13 mouse cellular contexts compared by ENCODE assay signal in genomic region chr14:47756411-47757065, GRCm38 (mm10).
A peak's percentile ranks its signal among the peaks of the same experiment; 100 is the strongest.
DNase-seq lines count a peak whose midpoint lies in the region; ATAC-seq lines count a peak whose summit lies in the region.
"Had no signal": no experiment of that assay in that cellular context is flagged by ENCODE, and none has a peak within 500 bp of the region (broad histone marks: within the 10 kb centered on the region; RNA-seq: fewer than 3 reads in every experiment).

No protein-coding gene starts in this region.

- no peak overlapping the region for H3K4me2 ChIP-seq in heart, embryonic 12.5 days
- no peak overlapping the region for H3K4me2 ChIP-seq in midbrain, embryonic 16.5 days (ENCODE audit: low read length)
- H3K4me2 ChIP-seq: intestine, embryonic 15.5 days had no signal

- peak; percentile 97 for DNase-seq in heart, adult 11 months
- DNase-seq in lung, postnatal 10 days, result peak; percentile 40
- no peak for DNase-seq in lung, postnatal 4 days
- DNase-seq in gastrocnemius, adult 18-20 months (ENCODE audit: low spot score), result peak; percentile 79
- DNase-seq in heart, postnatal 4 days, result peak; percentile 28
- DNase-seq in spleen, postnatal 10 days (ENCODE audit: low spot score in 2 of 2), result no peak
- DNase-seq: cerebellum, adult 11-12 months; layer of hippocampus, adult 9-11 months had no signal

- no peak overlapping the region for H3K27ac ChIP-seq in heart, embryonic 12.5 days (ENCODE audit: poor library complexity, severe bottlenecking)
- no peak overlapping the region for H3K27ac ChIP-seq in midbrain, embryonic 16.5 days (ENCODE audit: low read length)
- H3K27ac ChIP-seq: intestine, embryonic 15.5 days; stomach, postnatal 0 days had no signal

- no peak for ATAC-seq in heart, embryonic 12.5 days (ENCODE audit: insufficient number of reproducible peaks, low FRiP score)
- ATAC-seq in midbrain, embryonic 16.5 days, result no peak
- ATAC-seq: intestine, embryonic 15.5 days had no signal

- H3K4me1 ChIP-seq in heart, embryonic 12.5 days (replicated peaks), result no peaks in the 10 kb centered on the region
- no peaks in the 10 kb centered on the region for H3K4me1 ChIP-seq in midbrain, embryonic 16.5 days (ENCODE audit: control insufficient read depth, insufficient read depth, low read length)
- H3K4me1 ChIP-seq: intestine, embryonic 15.5 days had no signal

- H3K9ac ChIP-seq in heart, embryonic 12.5 days, result no peak overlapping the region
- H3K9ac ChIP-seq in midbrain, embryonic 16.5 days (ENCODE audit: low read depth, low read length), result no peak overlapping the region
- H3K9ac ChIP-seq: intestine, embryonic 15.5 days had no signal

- H3K4me3 ChIP-seq in heart, embryonic 12.5 days, result no peak overlapping the region
- H3K4me3 ChIP-seq in midbrain, embryonic 16.5 days (ENCODE audit: low read depth, low read length), result no peak overlapping the region
- H3K4me3 ChIP-seq: erythroblast, embryonic 14.5 days; intestine, embryonic 15.5 days had no signal

- WGBS in heart, embryonic 12.5 days, result 82% methylated on average over 9 of the region's 9 CpGs
- WGBS in midbrain, embryonic 16.5 days, result 79% methylated on average over 9 of the region's 9 CpGs

- H3K27me3 ChIP-seq in heart, embryonic 12.5 days (replicated peaks), result no peaks in the 10 kb centered on the region
- H3K27me3 ChIP-seq in midbrain, embryonic 16.5 days (ENCODE audit: control insufficient read depth, insufficient read depth, low read depth, low read length), result no peaks in the 10 kb centered on the region
- H3K27me3 ChIP-seq: intestine, embryonic 15.5 days had no signal

- H3K36me3 ChIP-seq in heart, embryonic 12.5 days, result no peaks in the 10 kb centered on the region
- H3K36me3 ChIP-seq in midbrain, embryonic 16.5 days (ENCODE audit: control insufficient read depth, insufficient read depth, low read length), result no peaks in the 10 kb centered on the region
- H3K36me3 ChIP-seq: intestine, embryonic 15.5 days had no signal

- no peaks in the 10 kb centered on the region for H3K9me3 ChIP-seq in heart, embryonic 12.5 days (replicated peaks)
- H3K9me3 ChIP-seq in midbrain, embryonic 16.5 days (replicated peaks; ENCODE audit: control insufficient read depth, low read length, poor library complexity, severe bottlenecking), result no peaks in the 10 kb centered on the region
- H3K9me3 ChIP-seq: intestine, embryonic 15.5 days had no signal

Comparison
In these comparisons a context has a peak if more than half of its experiments do, and no peak if none do; other contexts are left out.
1. DNase-seq: peak in heart, adult 11 months (single experiment), lung, postnatal 10 days (single experiment), gastrocnemius, adult 18-20 months (single experiment) and heart, postnatal 4 days (single experiment); none in lung, postnatal 4 days (0 of 2) and spleen, postnatal 10 days (0 of 2).